Mouse (Mus musculus) cortical plate, adult 2 months (tissue): Measurements from ENCODE around the gene 1700013H16Rik. TPM values are rescaled to one million over a fixed set of nuclear protein-coding genes. Genes with fewer than 3 reads are reported as not detected.

ENCODE experiments used
- H3K27ac ChIP-seq: fragments of 200-500 bp; 2 replicates; pipeline ENCODE4 v1.5.1; 2012; ENCODE audit warnings: low read length, control low read depth, inconsistent platforms; ENCODE audit not compliant: insufficient read depth
- H3K4me1 ChIP-seq: fragments of 200-500 bp; 2 replicates; pipeline ENCODE4 v1.6.1; 2011; ENCODE audit warnings: low read length; ENCODE audit not compliant: control insufficient read depth, insufficient read depth
- H3K4me3 ChIP-seq: fragments of 200-500 bp; 2 replicates; pipeline ENCODE4 v1.5.1; 2011; ENCODE audit warnings: mild to moderate bottlenecking, low read length, control low read depth; ENCODE audit not compliant: insufficient read depth
- CTCF ChIP-seq: fragments of 200-500 bp; IDR thresholded peaks from 2 replicates; pipeline ENCODE4 v1.5.1; 2011; ENCODE audit warnings: mild to moderate bottlenecking, control low read depth, low read length; ENCODE audit not compliant: insufficient read depth; ENCODE audit errors: extremely low read depth
- POLR2A ChIP-seq: fragments of 200-500 bp; IDR thresholded peaks from 2 replicates; pipeline ENCODE4 v1.6.1; 2011; ENCODE audit warnings: mild to moderate bottlenecking, low read length, control low read depth; ENCODE audit not compliant: insufficient read depth; ENCODE audit errors: extremely low read depth
- polyA plus RNA-seq: library from polyadenylated mRNA; depleted of rRNA; stranded (reverse); fragments of >200 nt; gene quantifications from 2 replicates; pipeline ENCODE4 v1.2.3, GENCODE M21; 2012; rRNA removed

The 1700013H16Rik gene
- polyA plus RNA-seq, 1 experiment, result not detected

- TF ChIP-seq CTCF (no peak), POLR2A (no peak)
- Histone ChIP-seq H3K4me1 (no peaks in the 10 kb centered on the region), H3K4me3 (no peak overlapping the region), H3K27ac (no peak overlapping the region)
Measured at GRCm38 (mm10) chrX:53699225-53699624, 58.4 kb downstream of the 1700013H16Rik start.

DNA sequence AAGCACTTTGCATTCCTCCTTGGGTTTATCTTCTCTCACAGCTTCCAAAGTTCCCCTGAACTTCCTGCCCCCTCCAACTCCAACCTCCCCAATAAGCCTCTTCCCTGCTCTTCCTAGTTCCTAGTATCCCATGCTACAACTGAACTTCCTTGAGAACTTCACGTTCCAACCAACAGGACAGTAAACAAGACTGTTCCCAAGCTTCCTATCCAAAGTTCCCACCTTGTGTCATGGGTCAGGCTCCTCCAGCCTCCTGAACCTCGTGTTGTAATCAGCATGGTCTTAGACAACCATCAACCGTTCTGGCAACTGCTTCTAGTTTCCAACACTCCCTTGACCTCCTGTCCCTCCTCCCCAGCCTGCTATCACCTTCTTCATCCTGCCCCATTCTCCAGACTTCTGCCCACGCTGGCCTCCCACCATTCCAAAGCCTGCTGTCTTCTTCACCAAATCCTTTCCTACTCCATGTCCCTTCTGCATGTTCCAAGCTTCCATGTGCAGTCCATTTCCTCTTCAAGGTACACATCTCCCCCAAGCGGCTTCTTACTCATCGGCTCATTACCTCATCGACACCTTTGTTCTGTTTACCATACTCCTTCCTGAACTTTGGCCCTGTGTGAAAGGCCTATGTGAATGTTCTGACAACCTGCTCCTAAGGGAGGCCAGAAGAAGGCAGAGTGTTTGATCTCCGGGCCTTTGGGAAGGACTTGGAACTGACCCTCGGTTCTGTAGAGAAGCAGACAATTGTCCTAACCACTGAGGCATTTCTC, 63.4 kb downstream of the 1700013H16Rik start:
- Histone ChIP-seq H3K27ac (no peak overlapping the region), H3K4me3 (no peak overlapping the region), H3K4me1 (no peaks in the 10 kb centered on the region)
- TF ChIP-seq POLR2A (no peak), CTCF (no peak)

GRCm38 (mm10) chrX:53693141-53693540, 64.5 kb downstream of the 1700013H16Rik start:
- no peak overlapping the region for H3K27ac ChIP-seq
- no peak for TF ChIP-seq CTCF
- TF ChIP-seq POLR2A, result no peak
- H3K4me1 ChIP-seq, result no peaks in the 10 kb centered on the region
- no peak overlapping the region for H3K4me3 ChIP-seq

Other genes starting within 250 kb of the 1700013H16Rik start
- gene Rtl8c, start 149.8 kb downstream of the 1700013H16Rik start, polyA plus RNA-seq, result 228 and 234 TPM in 2 replicates
- gene Gm14597, start 148.9 kb downstream of the 1700013H16Rik start, polyA plus RNA-seq, result 0.23 TPM in 1 of 2 replicates, not detected in the other
- gene Rtl8a, start 114.1 kb downstream of the 1700013H16Rik start, polyA plus RNA-seq, result 248 and 263 TPM in 2 replicates
- gene Rtl8b, start 87.4 kb downstream of the 1700013H16Rik start, polyA plus RNA-seq, result 342 and 363 TPM in 2 replicates
- gene 4930502E18Rik, start 33.0 kb downstream of the 1700013H16Rik start, polyA plus RNA-seq, result 0.19 and 0.21 TPM in 2 replicates
- gene Zfp36l3, start 18.6 kb upstream of the 1700013H16Rik start, polyA plus RNA-seq, result 0.04 and 0.08 TPM in 2 replicates
- 2.0 and 2.5 TPM in 2 replicates for gene Xlr, start 39.9 kb upstream of the 1700013H16Rik start, polyA plus RNA-seq